Mouse (Mus musculus) forelimb bud, embryonic 11.5 days (tissue): ENCODE measurements around the gene Grik4.

ENCODE experiments used
- DNase-seq: peaks from one replicate; pipeline ENCODE4 v3.0.0-alpha.2; 2012; ENCODE audit warnings: low read depth, low spot score

The Grik4 gene

GRCm38 (mm10) chr9:42673385-42674016 lies 270.8 kb downstream of the Grik4 start:
- DNase-seq: no peak

DNA sequence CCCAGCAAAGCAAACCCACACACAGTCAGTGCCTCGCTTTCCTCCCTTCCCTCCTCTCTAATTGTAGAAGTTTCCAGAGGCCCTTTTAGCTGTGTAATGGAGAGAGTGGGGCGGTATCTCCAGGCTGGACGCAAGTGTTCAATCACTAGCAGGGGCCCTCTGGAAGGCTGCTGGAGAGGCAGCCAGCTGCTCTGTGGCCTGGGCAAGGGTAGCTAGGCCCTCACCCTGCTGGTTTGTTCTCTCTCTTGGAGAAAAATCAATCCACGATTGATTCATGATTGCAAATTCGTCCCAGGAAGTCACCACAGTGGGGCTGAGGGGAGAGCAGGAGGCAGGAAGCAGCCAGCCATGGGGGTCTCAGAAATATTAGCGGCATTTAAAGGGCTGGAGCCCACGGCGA lies 271.3 kb downstream of the Grik4 start:
- no peak for DNase-seq

- no peak for DNase-seq
These were observed 273.7 kb downstream of the Grik4 start for GRCm38 (mm10) chr9:42670619-42671018.

- DNase-seq: no peak
These were observed 282.8 kb downstream of the Grik4 start for GRCm38 (mm10) chr9:42661481-42661880.

- DNase-seq: peak; percentile 88
These were observed 291.5 kb downstream of the Grik4 start for GRCm38 (mm10) chr9:42652756-42653155.

GRCm38 (mm10) chr9:42652309-42652708 lies 292.0 kb downstream of the Grik4 start:
- no peak for DNase-seq

GRCm38 (mm10) chr9:42649872-42650271 lies 294.4 kb downstream of the Grik4 start:
- DNase-seq: no peak

- DNase-seq: no peak
These were observed 296.2 kb downstream of the Grik4 start for GRCm38 (mm10) chr9:42648051-42648450.

GRCm38 (mm10) chr9:42647596-42647995 lies 296.7 kb downstream of the Grik4 start:
- DNase-seq: no peak

DNA sequence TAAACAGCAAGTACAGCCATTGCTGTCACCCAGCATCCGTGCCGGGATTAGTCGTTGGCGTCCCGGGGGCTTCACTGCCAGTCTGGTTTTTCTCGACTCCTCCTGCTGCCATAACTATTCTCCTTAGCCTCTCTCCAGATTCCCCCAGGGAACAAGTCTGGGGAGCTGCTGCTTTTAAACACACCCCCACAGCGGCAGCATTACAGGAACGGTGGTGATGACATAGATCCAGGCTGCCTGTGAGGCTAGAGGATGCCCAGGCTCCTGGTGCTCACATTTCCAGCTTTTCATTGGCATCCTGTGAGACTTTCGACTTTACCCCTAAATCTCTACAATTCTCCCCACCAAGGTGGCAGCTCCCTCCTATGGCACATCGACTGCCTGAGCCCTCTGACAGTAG lies 297.5 kb downstream of the Grik4 start:
- DNase-seq: no peak

DNA sequence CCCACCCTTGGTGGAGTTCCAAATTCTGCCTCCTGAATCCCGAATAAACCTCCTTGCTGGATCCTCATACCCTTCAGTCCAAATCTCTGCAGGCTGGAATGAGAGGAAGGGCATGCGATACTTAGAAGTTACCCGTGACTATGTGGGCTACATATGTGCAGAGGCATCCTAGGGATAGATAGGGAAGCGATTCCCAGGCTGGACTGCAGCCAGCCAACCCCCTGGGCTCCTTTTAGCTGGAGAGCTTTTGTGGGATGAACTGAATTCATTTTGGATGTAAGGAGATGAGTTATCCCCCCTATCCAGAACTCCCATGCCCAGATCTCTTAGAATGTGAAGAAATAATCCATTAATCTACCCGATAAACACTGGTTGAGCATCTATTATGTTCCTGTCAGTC lies 299.1 kb downstream of the Grik4 start:
- no peak for DNase-seq

GRCm38 (mm10) chr9:42642821-42643220 lies 301.5 kb downstream of the Grik4 start:
- DNase-seq: no peak

- no peak for DNase-seq
These were observed 302.7 kb downstream of the Grik4 start for GRCm38 (mm10) chr9:42641550-42642117.

DNA sequence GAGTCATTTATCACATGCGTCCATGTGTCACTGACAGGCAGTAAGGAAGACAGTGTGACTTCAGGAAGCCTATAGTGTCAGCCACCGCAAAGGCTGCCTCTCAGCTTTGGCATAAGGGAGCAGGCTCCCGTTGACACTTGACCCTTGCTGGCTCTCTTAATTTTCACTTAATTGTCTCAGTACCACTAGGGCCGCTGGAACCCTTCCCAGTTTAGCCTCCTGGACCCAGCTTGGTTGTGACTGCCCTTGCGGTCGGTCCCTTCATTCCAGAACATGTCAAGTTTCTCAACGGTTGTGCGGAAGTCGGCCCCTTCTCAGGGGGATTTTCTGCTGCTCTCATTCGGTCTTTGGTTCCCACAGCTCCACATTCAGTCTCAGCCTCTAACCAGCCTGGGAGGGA lies 307.8 kb downstream of the Grik4 start:
- no peak for DNase-seq

GRCm38 (mm10) chr9:42631479-42631878 lies 312.8 kb downstream of the Grik4 start:
- DNase-seq: no peak

- no peak for DNase-seq
These were observed 316.7 kb downstream of the Grik4 start for GRCm38 (mm10) chr9:42627634-42628033.

- no peak for DNase-seq
These were observed 317.1 kb downstream of the Grik4 start for GRCm38 (mm10) chr9:42627146-42627545.

DNA sequence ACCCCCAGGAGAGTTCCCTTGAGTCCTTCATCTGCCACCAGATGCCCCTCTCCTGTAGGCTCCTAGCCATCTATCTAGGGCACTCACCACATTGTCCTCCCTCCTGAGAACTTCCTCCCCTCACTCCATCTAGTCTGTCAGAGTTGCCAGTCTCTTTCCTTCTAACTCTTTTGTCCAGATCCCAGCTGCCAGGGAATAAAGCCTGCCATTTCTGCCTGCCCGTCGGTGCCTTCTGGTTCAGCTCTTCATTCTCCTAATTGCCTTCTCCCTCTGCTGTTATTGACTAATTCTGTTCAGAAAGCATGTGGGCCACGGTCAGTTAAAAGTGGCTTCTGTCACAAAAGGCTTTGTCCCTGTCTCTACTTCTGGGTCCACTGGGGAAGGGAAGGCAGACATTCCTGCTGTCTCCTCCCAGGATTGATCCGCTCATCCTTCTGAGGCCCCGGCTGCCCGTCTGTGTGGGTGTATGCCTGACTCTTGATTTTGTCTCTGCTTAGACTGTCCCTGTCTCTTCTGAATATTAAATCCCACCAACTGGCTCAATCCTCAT lies 318.0 kb downstream of the Grik4 start:
- no peak for DNase-seq

DNA sequence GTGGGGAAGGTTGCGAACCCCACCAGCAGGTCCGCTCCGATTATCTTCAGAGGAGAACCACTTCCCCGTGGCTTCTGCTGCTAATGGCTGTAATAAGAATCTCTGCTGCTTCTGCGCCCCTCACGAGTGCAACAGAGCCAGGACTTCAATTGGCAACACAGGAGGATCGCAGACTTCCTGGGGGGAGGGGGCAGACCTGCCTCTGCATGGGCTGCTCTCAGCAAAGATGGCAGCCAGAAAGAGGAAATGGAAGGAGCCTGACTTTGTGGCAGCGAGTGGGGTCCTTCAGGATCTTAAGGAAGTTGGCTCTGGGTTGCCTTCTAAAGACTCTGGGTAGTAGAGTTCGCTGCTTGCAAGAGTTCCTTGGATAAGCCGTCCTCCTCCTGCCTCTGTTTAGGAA lies 329.9 kb downstream of the Grik4 start:
- DNase-seq: no peak

GRCm38 (mm10) chr9:42613827-42614226 lies 330.5 kb downstream of the Grik4 start:
- DNase-seq: no peak

GRCm38 (mm10) chr9:42612482-42612991 lies 331.8 kb downstream of the Grik4 start:
- DNase-seq: no peak

DNA sequence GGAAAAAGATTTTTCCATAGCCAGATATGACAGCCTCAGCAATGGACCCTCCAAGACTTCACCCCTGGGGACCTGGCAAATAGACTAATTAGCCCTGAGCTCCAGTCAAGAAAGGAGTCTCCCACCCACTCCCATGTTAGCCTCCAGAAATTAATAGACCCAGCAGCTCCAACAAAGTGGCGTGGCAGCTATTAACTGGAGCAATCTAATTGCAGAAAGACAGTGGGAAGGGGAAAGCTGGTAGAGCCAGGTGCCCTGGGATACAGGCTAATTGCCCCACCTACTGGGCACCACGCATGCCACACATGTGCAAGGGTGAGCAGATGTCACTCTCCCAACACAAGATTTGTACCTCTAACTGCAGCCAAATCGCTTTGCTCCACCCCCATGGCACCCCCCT lies 342.8 kb downstream of the Grik4 start:
- peak; percentile 35 for DNase-seq

GRCm38 (mm10) chr9:42597525-42597924 lies 346.8 kb downstream of the Grik4 start:
- no peak for DNase-seq
